Mouse (Mus musculus): ENCODE data around the gene Gm20696.

GRCm38 (mm10) chr6:99402370-99402769 is 264.2 kb downstream of the Gm20696 start:
- TF ChIP-seq CTCF (IDR thresholded peaks at IDR 0.05; ENCODE audit: borderline replicate concordance, insufficient read depth, low read depth, low read length), result no peak
- TF ChIP-seq POLR2A (IDR thresholded peaks at IDR 0.05; ENCODE audit: borderline replicate concordance, insufficient read depth, low read length), result no peak

Measured in cerebellum, adult 2 months (tissue).